Mouse (Mus musculus): ENCODE measurements at regions not wholly inside any gene's neighbourhood (a gene's known extent, or its start where the extent isn't known, plus 50 kb on each side); places are given as distances from the start of the nearest gene placed in this dataset.

GRCm38 (mm10) chr14:103899111-103899814 is 55.1 kb upstream of the Ednrb start:
- no peak for TF ChIP-seq EP300 (IDR thresholded peaks at IDR 0.05; ENCODE audit: low read depth)
- TF ChIP-seq CTCF (IDR thresholded peaks at IDR 0.05; ENCODE audit: low read depth) = no peak
- Histone ChIP-seq H3K36me3 (replicated peaks; ENCODE audit: control insufficient read depth, insufficient read depth, low read depth) (no peaks in the 10 kb centered on the region), H3K4me3 (ENCODE audit: insufficient read depth in 1 of 2, low read depth in 2 of 2, low read length in 2 of 2) (no peak overlapping the region), H3K4me1 (replicated peaks; ENCODE audit: control insufficient read depth in 2 of 2, insufficient read depth in 2 of 2, low read length in 1 of 2) (peaks cover 0 to 5% of the 10 kb centered on the region in 2 experiments; a peak in 1 of 4 replicates), H3K27ac (no peak overlapping the region), H3K9ac (replicated peaks) (no peak overlapping the region), H3K27me3 (ENCODE audit: control insufficient read depth, insufficient read depth, low read length) (no peaks in the 10 kb centered on the region), H3K9me3 (ENCODE audit: control insufficient read depth, low read length) (no peaks in the 10 kb centered on the region), H3K4me2 (ENCODE audit: low read depth) (peak overlapping the region; percentile 3; the same call in 1 of the 2 replicates)
- 39% methylated on average over 22 of the region's 22 CpGs for WGBS (ENCODE audit: insufficient replicate concordance)
- DNase-seq (ENCODE audit: low read depth in 3 of 3, low spot score in 3 of 3) (no peak), ATAC-seq (ENCODE audit: insufficient read depth) (no peak)

GRCm38 (mm10) chr14:103898689-103899088 is 54.5 kb upstream of the Ednrb start:
- Histone ChIP-seq H3K4me3 (ENCODE audit: insufficient read depth in 1 of 2, low read depth in 2 of 2, low read length in 2 of 2) (no peak overlapping the region), H3K4me1 (replicated peaks; ENCODE audit: control insufficient read depth in 2 of 2, insufficient read depth in 2 of 2, low read length in 1 of 2) (peaks cover 0 to 5% of the 10 kb centered on the region in 2 experiments; a peak in 1 of 4 replicates), H3K9me3 (ENCODE audit: control insufficient read depth, low read length) (no peaks in the 10 kb centered on the region), H3K4me2 (ENCODE audit: low read depth) (0 out of 2 replicates have a peak overlapping the region, but pooled peaks have one; percentile 2), H3K36me3 (replicated peaks; ENCODE audit: control insufficient read depth, insufficient read depth, low read depth) (no peaks in the 10 kb centered on the region), H3K9ac (replicated peaks) (no peak overlapping the region), H3K27ac (no peak overlapping the region), H3K27me3 (ENCODE audit: control insufficient read depth, insufficient read depth, low read length) (no peaks in the 10 kb centered on the region)
- no peak for ATAC-seq (ENCODE audit: insufficient read depth)
- DNase-seq (ENCODE audit: low read depth in 3 of 3, low spot score in 3 of 3) = peak in 1 of 3 experiments; percentile 4
- 16% methylated on average over 9 of the region's 9 CpGs for WGBS (ENCODE audit: insufficient replicate concordance)
- TF ChIP-seq CTCF (IDR thresholded peaks at IDR 0.05; ENCODE audit: low read depth) (no peak), EP300 (IDR thresholded peaks at IDR 0.05; ENCODE audit: low read depth) (no peak)

GRCm38 (mm10) chr14:103895261-103895660 is 51.1 kb upstream of the Ednrb start:
- TF ChIP-seq EP300 (IDR thresholded peaks at IDR 0.05; ENCODE audit: low read depth) (no peak), CTCF (IDR thresholded peaks at IDR 0.05; ENCODE audit: low read depth) (no peak)
- ATAC-seq (ENCODE audit: insufficient read depth) (no peak), DNase-seq (ENCODE audit: low read depth in 3 of 3, low spot score in 3 of 3) (no peak)
- Histone ChIP-seq H3K4me2 (ENCODE audit: low read depth) (no peak overlapping the region), H3K4me3 (ENCODE audit: insufficient read depth in 1 of 2, low read depth in 2 of 2, low read length in 2 of 2) (no peak overlapping the region), H3K27ac (no peak overlapping the region), H3K36me3 (replicated peaks; ENCODE audit: control insufficient read depth, insufficient read depth, low read depth) (no peaks in the 10 kb centered on the region), H3K27me3 (ENCODE audit: control insufficient read depth, insufficient read depth, low read length) (no peaks in the 10 kb centered on the region), H3K9ac (replicated peaks) (no peak overlapping the region), H3K4me1 (replicated peaks; ENCODE audit: control insufficient read depth in 2 of 2, insufficient read depth in 2 of 2, low read length in 1 of 2) (peaks cover 0 to 5% of the 10 kb centered on the region in 2 experiments; a peak in 1 of 4 replicates), H3K9me3 (ENCODE audit: control insufficient read depth, low read length) (no peaks in the 10 kb centered on the region)
- 76% methylated on average over 7 of the region's 7 CpGs for WGBS (ENCODE audit: insufficient replicate concordance)
